Mouse (Mus musculus) adrenal gland, adult (tissue): ENCODE measurements at regions not wholly inside any gene's neighbourhood (a gene's known extent, or its start where the extent isn't known, plus 50 kb on each side); places are given as distances from the start of the nearest gene placed in this dataset.

Experiments used
- DNase-seq, 2 experiments: peaks; one replicate each; pipeline ENCODE4 v3.0.0; 2022 to 2023; ENCODE audit warnings: low spot score in 1 of 2; ENCODE audit not compliant: inconsistent age in 2 of 2

DNA sequence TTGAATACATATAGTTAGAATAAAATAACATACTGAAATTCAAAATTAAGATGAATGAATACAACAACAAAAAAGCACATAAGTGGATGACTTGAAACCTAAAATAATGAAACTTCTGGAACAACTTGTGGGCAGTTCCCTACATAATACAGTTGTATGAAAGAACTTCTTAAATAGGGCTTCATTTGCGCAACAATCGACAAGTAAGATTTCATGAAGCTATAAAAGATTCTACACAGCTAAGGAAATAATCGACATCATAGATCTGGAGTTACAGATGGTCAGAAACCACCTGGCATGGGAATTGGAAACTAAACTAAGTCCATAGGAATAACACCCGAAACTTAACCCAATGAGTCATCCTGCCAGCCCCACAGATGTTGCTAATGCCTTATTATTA, 491.5 kb upstream of the Ctnnd2 start:
- DNase-seq: no peak

- DNase-seq: peak in 1 of 2 experiments; percentile 64
These were observed 485.5 kb upstream of the Ctnnd2 start for GRCm38 (mm10) chr15:29686935-29687334.
